Mouse (Mus musculus) testis, adult 2 months (tissue): Measurements from ENCODE around the gene Hdac9. TPM values are rescaled to one million over a fixed set of nuclear protein-coding genes. Genes with fewer than 3 reads are reported as not detected.

Experiments
- H3K27ac ChIP-seq: fragments of 200-500 bp; 2 replicates; pipeline ENCODE4 v1.5.1; 2012; ENCODE audit warnings: low read depth, low read length; ENCODE audit not compliant: control insufficient read depth, insufficient read depth
- H3K27me3 ChIP-seq: fragments of 200-500 bp; 2 replicates; pipeline ENCODE4 v1.6.1; 2012; ENCODE audit warnings: mild to moderate bottlenecking, low read length, moderate library complexity; ENCODE audit not compliant: control insufficient read depth, insufficient read depth
- H3K36me3 ChIP-seq: fragments of 200-500 bp; 2 replicates; pipeline ENCODE4 v1.6.1; 2012; ENCODE audit warnings: mild to moderate bottlenecking, low read length; ENCODE audit not compliant: control insufficient read depth, insufficient read depth
- H3K4me1 ChIP-seq: fragments of 200-500 bp; 2 replicates; pipeline ENCODE4 v1.6.1; 2012; ENCODE audit warnings: low read length; ENCODE audit not compliant: control insufficient read depth, insufficient read depth
- H3K4me3 ChIP-seq: fragments of 200-500 bp; 2 replicates; pipeline ENCODE4 v1.5.1; 2012; ENCODE audit warnings: low read depth, mild to moderate bottlenecking, low read length, moderate library complexity, mixed read lengths; ENCODE audit not compliant: control insufficient read depth
- CTCF ChIP-seq: fragments of 200-500 bp; IDR thresholded peaks from 2 replicates; pipeline ENCODE4 v1.5.1; 2012; ENCODE audit warnings: low read depth, mild to moderate bottlenecking, inconsistent platforms, low read length, moderate library complexity; ENCODE audit not compliant: control insufficient read depth, insufficient read depth, insufficient replicate concordance
- POLR2A ChIP-seq: fragments of 200-500 bp; IDR thresholded peaks from 2 replicates; pipeline ENCODE4 v1.6.1; 2012; ENCODE audit warnings: low read depth, mild to moderate bottlenecking, inconsistent platforms, low read length, moderate library complexity; ENCODE audit not compliant: control insufficient read depth
- polyA plus RNA-seq: library from polyadenylated mRNA; depleted of rRNA; stranded (reverse); fragments of >200 nt; gene quantifications from 2 replicates; pipeline ENCODE4 v1.2.3, GENCODE M21; 2012

Gene Hdac9
- polyA plus RNA-seq, 1 experiment: 2.9 TPM

DNA sequence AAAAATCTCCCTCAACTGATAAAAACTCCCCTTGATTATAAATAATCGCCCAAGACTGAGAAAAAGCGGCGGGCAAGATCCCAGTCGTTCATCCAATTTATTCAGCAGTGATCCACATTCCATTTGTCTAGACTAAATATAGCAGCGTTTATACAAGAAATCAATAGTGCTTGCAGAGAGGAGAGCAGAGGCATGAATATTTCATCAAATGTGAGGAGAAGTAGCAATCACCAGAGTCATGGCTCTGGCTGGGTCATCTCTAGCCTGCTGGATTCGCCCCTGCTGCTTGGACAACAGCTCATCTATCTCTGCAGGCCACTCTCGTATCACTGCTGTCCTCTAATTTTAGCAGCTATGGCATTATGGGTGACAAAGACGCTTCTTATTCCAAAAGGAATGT, 476.0 kb downstream of the Hdac9 start:
- H3K4me1 ChIP-seq: no peaks in the 10 kb centered on the region
- TF ChIP-seq POLR2A (no peak), CTCF (no peak)
- H3K27me3 ChIP-seq: no peaks in the 10 kb centered on the region
- H3K27ac ChIP-seq: no peak overlapping the region
- H3K4me3 ChIP-seq: no peak overlapping the region
- no peaks in the 10 kb centered on the region for H3K36me3 ChIP-seq

DNA sequence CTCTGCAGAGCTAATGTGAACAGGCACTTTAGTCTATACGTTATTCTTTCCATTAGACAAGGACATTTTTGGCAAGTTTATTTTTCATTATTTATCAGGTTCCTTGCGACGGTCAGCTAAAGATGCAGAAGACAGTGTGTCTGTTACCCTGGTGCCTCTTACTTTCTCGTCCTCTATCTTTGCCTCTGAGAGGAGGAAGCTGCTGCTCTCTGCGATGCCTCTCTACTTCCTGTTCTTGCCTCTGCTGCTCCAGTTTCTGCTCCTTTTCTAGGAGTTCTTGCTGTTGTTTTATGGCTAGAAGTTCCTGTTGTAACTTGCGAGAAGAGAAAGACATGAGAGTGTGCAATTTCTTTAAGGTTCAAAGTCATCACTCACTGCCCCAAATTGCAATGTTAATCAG, 484.0 kb downstream of the Hdac9 start:
- no peak for TF ChIP-seq POLR2A
- no peak for TF ChIP-seq CTCF
- Histone ChIP-seq H3K36me3 (no peaks in the 10 kb centered on the region), H3K4me3 (no peak overlapping the region), H3K27me3 (no peaks in the 10 kb centered on the region), H3K4me1 (no peaks in the 10 kb centered on the region), H3K27ac (no peak overlapping the region)

DNA sequence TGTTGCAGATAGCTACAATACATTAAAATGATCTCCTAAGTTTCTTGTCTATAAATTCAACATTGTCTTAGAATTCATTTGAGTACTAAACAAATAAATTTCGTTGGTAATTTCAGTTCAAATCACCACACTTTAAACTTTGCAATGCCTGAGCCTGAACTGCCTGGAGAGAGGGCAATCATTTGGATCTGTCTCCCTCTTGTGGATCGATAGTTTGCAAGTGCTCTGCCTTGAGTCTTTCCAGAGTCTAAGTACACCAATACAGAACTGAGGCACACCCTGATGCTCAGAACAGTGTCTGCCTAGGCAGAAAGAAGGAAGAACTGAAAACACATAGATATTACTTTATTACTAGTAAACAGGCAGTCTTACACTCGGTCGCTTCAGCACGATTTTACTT, 484.4 kb downstream of the Hdac9 start:
- no peak overlapping the region for H3K4me3 ChIP-seq
- no peak overlapping the region for H3K27ac ChIP-seq
- no peaks in the 10 kb centered on the region for H3K36me3 ChIP-seq
- no peaks in the 10 kb centered on the region for H3K27me3 ChIP-seq
- no peak for TF ChIP-seq CTCF
- no peak for TF ChIP-seq POLR2A
- H3K4me1 ChIP-seq: no peaks in the 10 kb centered on the region

DNA sequence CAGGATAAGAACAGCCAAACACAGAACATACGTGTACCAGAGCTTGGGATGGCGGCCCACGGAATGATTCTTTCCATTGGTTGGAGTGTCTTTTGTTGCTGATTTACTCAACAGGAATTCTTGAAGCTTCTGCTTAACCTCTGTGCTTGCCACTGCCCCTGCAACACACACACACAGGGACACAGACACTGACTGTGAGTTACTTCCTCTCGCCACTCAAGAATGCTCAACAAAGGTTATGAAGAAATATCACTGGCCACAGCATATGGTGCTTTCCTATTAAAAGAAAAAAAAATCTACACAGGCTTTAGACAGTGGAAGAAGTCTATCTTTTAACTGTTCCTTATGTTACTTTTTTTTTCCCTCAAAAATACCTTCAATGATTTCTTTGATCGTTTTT, 485.1 kb downstream of the Hdac9 start:
- Histone ChIP-seq H3K27ac (no peak overlapping the region), H3K27me3 (no peaks in the 10 kb centered on the region), H3K36me3 (no peaks in the 10 kb centered on the region), H3K4me1 (no peaks in the 10 kb centered on the region), H3K4me3 (no peak overlapping the region)
- TF ChIP-seq CTCF: no peak
- TF ChIP-seq POLR2A: no peak

DNA sequence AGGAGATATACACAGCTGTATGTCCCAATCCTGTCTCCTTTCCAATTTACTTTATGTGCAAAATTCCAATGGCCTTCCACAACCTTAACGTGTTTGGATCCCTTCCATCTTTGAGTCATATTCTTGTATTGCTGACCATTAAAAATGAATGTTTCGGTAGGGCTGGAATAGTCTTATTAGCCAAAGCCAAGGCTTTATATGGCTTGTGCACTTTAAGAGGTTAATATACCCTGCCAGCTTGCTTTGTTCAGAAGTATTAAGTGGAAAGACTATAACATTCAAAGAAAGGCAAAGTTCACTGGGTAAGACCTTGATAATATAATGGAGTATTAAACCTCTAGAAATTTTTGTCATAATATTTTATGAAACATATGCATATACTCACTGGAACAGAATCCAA, 491.4 kb downstream of the Hdac9 start:
- Histone ChIP-seq H3K4me3 (no peak overlapping the region), H3K27ac (no peak overlapping the region), H3K27me3 (no peaks in the 10 kb centered on the region), H3K4me1 (no peaks in the 10 kb centered on the region), H3K36me3 (no peaks in the 10 kb centered on the region)
- TF ChIP-seq POLR2A: no peak
- TF ChIP-seq CTCF: no peak

DNA sequence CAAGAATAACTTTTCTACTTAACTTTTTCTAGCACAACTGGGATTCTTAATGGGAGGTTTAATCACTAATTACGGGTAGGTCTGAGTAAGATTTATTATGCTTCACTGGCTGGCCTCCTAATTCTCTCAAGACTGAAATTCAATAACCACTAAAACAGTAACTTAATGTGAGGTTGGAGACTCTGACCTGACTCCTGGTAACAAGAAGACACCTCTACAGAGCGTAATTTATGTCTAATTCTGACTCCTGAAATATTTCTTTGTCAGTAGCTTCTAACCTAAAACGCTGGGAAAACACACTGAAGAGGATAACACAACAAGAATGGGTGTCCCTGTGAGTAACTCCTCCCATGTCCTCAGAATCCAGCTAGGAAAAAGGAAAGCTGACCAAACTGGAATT, 508.8 kb downstream of the Hdac9 start:
- no peak for TF ChIP-seq CTCF
- no peak for TF ChIP-seq POLR2A
- H3K27me3 ChIP-seq: no peaks in the 10 kb centered on the region
- no peaks in the 10 kb centered on the region for H3K36me3 ChIP-seq
- H3K27ac ChIP-seq: no peak overlapping the region
- H3K4me3 ChIP-seq: no peak overlapping the region
- H3K4me1 ChIP-seq: no peaks in the 10 kb centered on the region

DNA sequence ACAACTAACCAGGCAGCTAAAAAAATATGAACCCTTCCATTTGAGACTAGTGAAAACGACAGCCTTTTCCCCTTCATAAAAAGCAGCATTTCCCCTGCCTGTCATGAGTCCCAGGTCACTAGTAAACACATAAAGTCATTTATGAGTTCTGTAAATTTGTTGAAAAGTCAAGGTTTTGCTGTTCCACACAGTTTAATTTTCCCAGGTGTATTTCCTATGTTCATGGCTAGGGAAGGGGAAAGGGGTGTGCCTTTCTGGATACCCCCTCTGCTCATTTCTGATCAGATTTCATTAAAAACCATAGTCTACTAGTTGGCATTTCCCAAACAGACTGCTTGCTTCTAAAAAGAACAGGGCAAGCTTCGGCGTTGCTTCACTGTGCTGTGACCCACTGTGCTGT, 509.8 kb downstream of the Hdac9 start:
- H3K4me1 ChIP-seq: no peaks in the 10 kb centered on the region
- no peaks in the 10 kb centered on the region for H3K27me3 ChIP-seq
- no peak overlapping the region for H3K4me3 ChIP-seq
- TF ChIP-seq CTCF: no peak
- TF ChIP-seq POLR2A: no peak
- no peak overlapping the region for H3K27ac ChIP-seq
- no peaks in the 10 kb centered on the region for H3K36me3 ChIP-seq

DNA sequence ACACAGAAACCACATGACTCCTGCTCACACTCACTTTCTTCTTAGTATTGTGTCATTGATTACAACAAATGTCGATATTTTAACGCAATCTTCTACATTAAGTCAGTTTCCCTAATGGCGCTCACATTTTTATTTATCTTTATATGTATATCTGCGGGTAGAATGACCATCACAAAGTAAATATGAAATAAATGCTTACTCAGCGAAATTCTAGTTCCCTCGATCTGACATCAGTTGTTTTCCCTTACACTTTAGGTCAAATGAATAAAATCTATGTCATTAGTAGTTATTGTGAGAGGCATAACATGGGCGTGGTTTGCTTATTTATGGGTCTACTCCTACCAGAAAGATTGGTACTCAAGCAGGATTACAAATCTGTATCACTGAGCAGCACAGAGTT, 514.8 kb downstream of the Hdac9 start:
- H3K36me3 ChIP-seq: no peaks in the 10 kb centered on the region
- H3K4me3 ChIP-seq: no peak overlapping the region
- H3K27me3 ChIP-seq: no peaks in the 10 kb centered on the region
- H3K27ac ChIP-seq: no peak overlapping the region
- no peaks in the 10 kb centered on the region for H3K4me1 ChIP-seq
- TF ChIP-seq CTCF (no peak), POLR2A (no peak)
